Mouse (Mus musculus): ENCODE results near the gene Kat6b. TPM values are rescaled to one million over a fixed set of nuclear protein-coding genes. Genes with fewer than 3 reads are reported as not detected.

Kat6b gene
- polyA plus RNA-seq, 1 experiment from 2014 or later: 25.5 TPM

- Histone ChIP-seq H3K9me3 (no peaks in the 10 kb centered on the region), H3K27me3 (no peaks in the 10 kb centered on the region), H3K4me3 (replicated peaks) (no peak overlapping the region), H3K9ac (replicated peaks) (no peak overlapping the region), H3K36me3 (no peaks in the 10 kb centered on the region), H3K4me1 (replicated peaks) (peaks cover 34% of the 10 kb centered on the region), H3K4me2 (replicated peaks) (no peak overlapping the region), H3K27ac (no peak overlapping the region)
- 82% methylated on average over 4 of the region's 4 CpGs for WGBS
- ATAC-seq: no peak
Observed at GRCm38 (mm10) chr14:21590205-21590604, 109.0 kb downstream of the Kat6b start.

DNA sequence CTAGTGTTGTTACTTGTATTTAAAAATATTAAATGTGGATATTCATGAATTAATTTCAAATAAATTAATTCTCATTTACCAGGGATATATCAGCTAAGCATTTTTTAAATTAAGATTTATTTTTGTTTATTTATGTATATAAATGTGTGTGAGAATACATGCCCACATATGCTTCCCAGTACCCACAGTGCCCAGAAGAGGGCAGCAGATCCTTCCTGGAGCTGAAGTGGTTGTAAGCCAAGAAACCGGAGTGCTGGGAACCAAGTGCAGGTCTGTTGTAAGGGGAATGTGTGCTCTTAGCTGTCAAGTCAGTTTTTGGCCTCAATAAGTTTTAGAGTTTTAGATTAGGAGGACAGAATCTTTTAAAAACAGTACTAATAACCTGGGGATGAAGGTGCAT is 110.9 kb downstream of the Kat6b start:
- no peak for ATAC-seq
- Histone ChIP-seq H3K36me3 (peaks cover 4% of the 10 kb centered on the region; the same call in 1 of the 2 replicates), H3K4me2 (replicated peaks) (no peak overlapping the region), H3K4me1 (replicated peaks) (peaks cover 14% of the 10 kb centered on the region), H3K27me3 (no peaks in the 10 kb centered on the region), H3K27ac (no peak overlapping the region), H3K9ac (replicated peaks) (no peak overlapping the region), H3K9me3 (no peaks in the 10 kb centered on the region), H3K4me3 (replicated peaks) (no peak overlapping the region)
- 100% methylated on average over 1 of the region's 1 CpGs for WGBS

GRCm38 (mm10) chr14:21592985-21593750 is 111.9 kb downstream of the Kat6b start:
- Histone ChIP-seq H3K4me2 (replicated peaks) (no peak overlapping the region), H3K9ac (replicated peaks) (no peak overlapping the region), H3K4me3 (replicated peaks) (no peak overlapping the region), H3K27ac (no peak overlapping the region), H3K27me3 (no peaks in the 10 kb centered on the region), H3K36me3 (peaks cover 4% of the 10 kb centered on the region; the same call in 1 of the 2 replicates), H3K4me1 (replicated peaks) (peaks cover 14% of the 10 kb centered on the region; the same call in 1 of the 2 replicates), H3K9me3 (no peaks in the 10 kb centered on the region)
- ATAC-seq: no peak
- 74% methylated on average over 8 of the region's 8 CpGs for WGBS

DNA sequence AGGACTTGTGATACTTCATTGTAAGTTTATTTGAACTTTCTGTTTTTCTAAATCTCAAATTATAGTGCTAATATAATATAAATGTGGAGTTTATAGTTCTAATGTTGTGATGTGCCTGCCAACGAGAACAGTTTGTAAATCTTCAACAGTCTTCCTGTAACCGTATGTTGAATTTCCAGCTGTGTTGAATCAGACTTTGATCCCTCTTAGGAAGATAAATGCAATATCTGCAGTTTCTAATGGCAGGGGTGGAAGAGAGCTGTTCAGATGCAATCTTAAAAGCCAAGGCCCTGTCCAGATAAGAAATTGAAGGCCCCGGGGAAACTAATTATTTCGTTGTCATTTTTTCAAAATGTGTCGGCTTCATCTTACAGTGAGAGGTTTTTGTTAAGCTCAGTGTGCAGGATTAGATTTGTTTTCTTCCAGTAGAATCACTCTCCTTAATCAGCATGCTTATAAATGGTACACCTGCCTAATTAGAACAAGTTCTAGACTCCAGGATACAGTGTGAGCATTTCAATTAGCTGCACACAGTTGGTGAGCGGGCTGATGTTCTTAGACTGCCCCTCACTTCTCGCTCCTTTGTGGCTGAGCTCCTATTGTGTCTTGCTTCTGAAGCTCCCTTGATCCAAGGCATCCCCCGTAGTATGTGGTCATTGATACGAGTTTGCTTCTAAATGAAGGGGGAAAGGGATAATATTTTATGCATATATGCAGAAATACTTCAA is 118.4 kb downstream of the Kat6b start:
- Histone ChIP-seq H3K27me3 (no peaks in the 10 kb centered on the region), H3K4me3 (replicated peaks) (no peak overlapping the region), H3K4me1 (replicated peaks) (peaks cover 52% of the 10 kb centered on the region), H3K36me3 (peaks cover 4% of the 10 kb centered on the region; the same call in 1 of the 2 replicates), H3K9ac (replicated peaks) (no peak overlapping the region), H3K9me3 (no peaks in the 10 kb centered on the region), H3K4me2 (replicated peaks) (no peak overlapping the region), H3K27ac (peak overlapping the region; percentile 68)
- 18% methylated on average over 9 of the region's 9 CpGs for WGBS
- peak; percentile 80 for ATAC-seq

- ATAC-seq: no peak
- Histone ChIP-seq H3K4me2 (replicated peaks) (no peak overlapping the region), H3K9me3 (no peaks in the 10 kb centered on the region), H3K36me3 (peaks cover 4% of the 10 kb centered on the region; the same call in 1 of the 2 replicates), H3K27ac (peak overlapping the region; percentile 68), H3K4me1 (replicated peaks) (peaks cover 52% of the 10 kb centered on the region), H3K9ac (replicated peaks) (no peak overlapping the region), H3K27me3 (no peaks in the 10 kb centered on the region), H3K4me3 (replicated peaks) (no peak overlapping the region)
- 48% methylated on average over 5 of the region's 5 CpGs for WGBS
Observed at GRCm38 (mm10) chr14:21600174-21600566, 118.9 kb downstream of the Kat6b start.

- 39% methylated on average over 1 of the region's 1 CpGs for WGBS
- Histone ChIP-seq H3K4me1 (replicated peaks) (peaks cover 52% of the 10 kb centered on the region), H3K9ac (replicated peaks) (no peak overlapping the region), H3K4me2 (replicated peaks) (no peak overlapping the region), H3K36me3 (peaks cover 4% of the 10 kb centered on the region; the same call in 1 of the 2 replicates), H3K4me3 (replicated peaks) (no peak overlapping the region), H3K27me3 (no peaks in the 10 kb centered on the region), H3K27ac (peak overlapping the region; percentile 68), H3K9me3 (no peaks in the 10 kb centered on the region)
- no peak for ATAC-seq
Observed at GRCm38 (mm10) chr14:21600628-21601027, 119.4 kb downstream of the Kat6b start.

- Histone ChIP-seq H3K9me3 (no peaks in the 10 kb centered on the region), H3K36me3 (no peaks in the 10 kb centered on the region), H3K27me3 (no peaks in the 10 kb centered on the region), H3K9ac (replicated peaks) (no peak overlapping the region), H3K4me2 (replicated peaks) (no peak overlapping the region), H3K4me3 (replicated peaks) (no peak overlapping the region), H3K27ac (no peak overlapping the region), H3K4me1 (replicated peaks) (peaks cover 52% of the 10 kb centered on the region)
- ATAC-seq: no peak
- 86% methylated on average over 12 of the region's 12 CpGs for WGBS
Observed at GRCm38 (mm10) chr14:21602166-21602565, 120.9 kb downstream of the Kat6b start.

- no peaks in the 10 kb centered on the region for H3K27me3 ChIP-seq
- H3K4me3 ChIP-seq (replicated peaks): no peak overlapping the region
- no peaks in the 10 kb centered on the region for H3K9me3 ChIP-seq
- peaks cover 58% of the 10 kb centered on the region for H3K4me1 ChIP-seq (replicated peaks)
- H3K36me3 ChIP-seq: no peaks in the 10 kb centered on the region
- H3K9ac ChIP-seq (replicated peaks): no peak overlapping the region
- WGBS: 65% methylated on average over 4 of the region's 4 CpGs
- ATAC-seq: no peak
- no peak overlapping the region for H3K4me2 ChIP-seq (replicated peaks)
- H3K27ac ChIP-seq: no peak overlapping the region
Observed at GRCm38 (mm10) chr14:21602937-21603336, 121.7 kb downstream of the Kat6b start.

DNA sequence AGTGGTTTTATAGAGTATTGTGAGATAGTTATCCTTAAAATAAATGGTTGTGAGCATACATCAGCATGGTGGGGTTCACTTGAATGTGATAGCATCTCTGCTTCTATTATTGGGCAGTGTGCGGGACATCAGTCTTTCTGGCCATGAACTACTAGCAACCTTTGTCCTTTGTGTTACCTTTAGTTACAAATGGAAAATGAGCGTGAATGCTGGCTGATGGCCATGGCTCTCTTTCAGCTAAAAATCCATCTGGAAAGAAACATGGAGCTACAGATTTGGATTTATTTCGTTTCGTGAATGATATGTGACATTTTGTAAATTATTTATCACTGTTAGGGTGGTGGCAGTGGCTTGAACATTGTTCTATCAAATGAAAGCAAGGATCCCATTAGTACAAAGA is 126.5 kb downstream of the Kat6b start:
- no peak overlapping the region for H3K9ac ChIP-seq (replicated peaks)
- no peaks in the 10 kb centered on the region for H3K36me3 ChIP-seq
- H3K27me3 ChIP-seq: no peaks in the 10 kb centered on the region
- no peaks in the 10 kb centered on the region for H3K9me3 ChIP-seq
- no peak for ATAC-seq
- H3K4me3 ChIP-seq (replicated peaks): no peak overlapping the region
- 58% methylated on average over 4 of the region's 4 CpGs for WGBS
- H3K27ac ChIP-seq: peak overlapping the region; percentile 69
- no peak overlapping the region for H3K4me2 ChIP-seq (replicated peaks)
- peaks cover 39% of the 10 kb centered on the region for H3K4me1 ChIP-seq (replicated peaks)

GRCm38 (mm10) chr14:21608886-21609285 is 127.7 kb downstream of the Kat6b start:
- ATAC-seq: no peak
- H3K4me3 ChIP-seq (replicated peaks): no peak overlapping the region
- WGBS: 11% methylated on average over 4 of the region's 4 CpGs

GRCm38 (mm10) chr14:21610224-21610623 is 129.0 kb downstream of the Kat6b start:
- WGBS: 12% methylated on average over 3 of the region's 3 CpGs
- H3K9me3 ChIP-seq: no peaks in the 10 kb centered on the region
- H3K4me3 ChIP-seq (replicated peaks): no peak overlapping the region
- H3K36me3 ChIP-seq: peaks cover 3% of the 10 kb centered on the region; the same call in 1 of the 2 replicates
- no peak overlapping the region for H3K27ac ChIP-seq
- peak; percentile 69 for ATAC-seq
- no peak overlapping the region for H3K4me2 ChIP-seq (replicated peaks)
- no peaks in the 10 kb centered on the region for H3K27me3 ChIP-seq
- H3K4me1 ChIP-seq (replicated peaks): peaks cover 30% of the 10 kb centered on the region
- H3K9ac ChIP-seq (replicated peaks): no peak overlapping the region

More at GRCm38 (mm10) chr14:21608886-21609285, 127.7 kb downstream of the Kat6b start:
- peak overlapping the region; percentile 32; the same call in 1 of the 2 replicates for H3K27ac ChIP-seq
- H3K36me3 ChIP-seq: 0 out of 2 replicates have a peak, but pooled peaks cover 3% of the 10 kb centered on the region
- H3K9ac ChIP-seq (replicated peaks): no peak overlapping the region
- peaks cover 33% of the 10 kb centered on the region for H3K4me1 ChIP-seq (replicated peaks)
- no peaks in the 10 kb centered on the region for H3K9me3 ChIP-seq
- H3K27me3 ChIP-seq: no peaks in the 10 kb centered on the region
- no peak overlapping the region for H3K4me2 ChIP-seq (replicated peaks)

DNA sequence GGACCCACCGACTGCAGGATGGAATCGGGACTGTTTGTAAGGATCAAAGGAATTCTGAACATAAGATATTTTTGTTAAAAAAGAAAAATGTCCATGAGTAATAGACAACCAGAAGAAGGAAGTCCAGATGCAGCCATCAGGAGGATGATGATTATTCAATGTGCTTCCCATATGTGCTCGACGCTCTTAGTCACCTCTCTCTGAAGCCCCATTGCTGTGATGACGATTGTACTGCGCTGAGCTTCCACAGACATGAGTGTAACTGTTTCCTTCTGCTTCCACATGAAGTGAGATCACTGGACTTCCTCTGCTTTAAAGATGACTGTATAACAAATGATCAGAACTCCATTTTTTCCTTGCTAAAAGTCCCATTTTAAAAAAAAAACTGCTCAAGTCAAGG is 131.8 kb downstream of the Kat6b start:
- no peak overlapping the region for H3K4me3 ChIP-seq (replicated peaks)
- 96% methylated on average over 6 of the region's 6 CpGs for WGBS
- H3K9ac ChIP-seq (replicated peaks): no peak overlapping the region
- H3K36me3 ChIP-seq: peaks cover 3% of the 10 kb centered on the region; the same call in 1 of the 2 replicates
- H3K9me3 ChIP-seq: no peaks in the 10 kb centered on the region
- H3K27ac ChIP-seq: no peak overlapping the region
- H3K4me2 ChIP-seq (replicated peaks): no peak overlapping the region
- peaks cover 28% of the 10 kb centered on the region for H3K4me1 ChIP-seq (replicated peaks)
- no peak for ATAC-seq
- no peaks in the 10 kb centered on the region for H3K27me3 ChIP-seq

All from midbrain, embryonic 13.5 days (tissue).